Mouse (Mus musculus) right cerebral cortex, adult 18-20 months (tissue): ENCODE results near the gene Rhox3h.
"Not testable (repeated sequence)": the region's sequence is repeated elsewhere in the genome, so short reads cannot be mapped to it uniquely, and the experiment has no call there.

Experiments used
- DNase-seq: peaks from one replicate; pipeline ENCODE4 v3.0.0; 2022; ENCODE audit warnings: mixed read lengths

Gene Rhox3h

GRCm38 (mm10) chrX:37668664-37669063 lies at the start of gene Rhox3h:
Gene Rhox3h, minus strand, starts transcription at chrX:37668764.
- not testable (repeated sequence) for DNase-seq

- DNase-seq = no peak
Observed at GRCm38 (mm10) chrX:37701821-37702387, 33.3 kb upstream of the Rhox3h start.

- DNase-seq = no peak
Observed at GRCm38 (mm10) chrX:37692261-37692660, 23.7 kb upstream of the Rhox3h start.

- DNase-seq = no peak
Observed at GRCm38 (mm10) chrX:37683031-37683715, 14.6 kb upstream of the Rhox3h start.

- DNase-seq = not testable (repeated sequence)
Observed at GRCm38 (mm10) chrX:37673177-37673576, 4.6 kb upstream of the Rhox3h start, which contains the start of gene Rhox2h. Gene Rhox2h, minus strand, starts transcription at chrX:37673277.

- DNase-seq = not testable (repeated sequence)
Observed at GRCm38 (mm10) chrX:37651227-37651626, 17.3 kb downstream of the Rhox3h start, which contains the start of gene Rhox4g. Gene Rhox4g, minus strand, starts transcription at chrX:37651327.

GRCm38 (mm10) chrX:37643370-37643769 lies 25.2 kb downstream of the Rhox3h start, which contains the start of gene Rhox2g:
Gene Rhox2g, minus strand, starts transcription at chrX:37643470.
- DNase-seq = not testable (repeated sequence)

- not testable (repeated sequence) for DNase-seq
Observed at GRCm38 (mm10) chrX:37628512-37628911, 40.1 kb downstream of the Rhox3h start, which contains the start of gene Rhox3g. Gene Rhox3g, minus strand, starts transcription at chrX:37628612.
